Mouse (Mus musculus) spleen, postnatal 36 days (tissue): ENCODE data around the gene Hmcn1.

Source experiments
- DNase-seq, 2 experiments: peaks; one replicate each; pipeline ENCODE4 v3.0.0; 2022; ENCODE audit warnings: low spot score in 2 of 2, mixed read lengths in 1 of 2

Gene Hmcn1

DNA sequence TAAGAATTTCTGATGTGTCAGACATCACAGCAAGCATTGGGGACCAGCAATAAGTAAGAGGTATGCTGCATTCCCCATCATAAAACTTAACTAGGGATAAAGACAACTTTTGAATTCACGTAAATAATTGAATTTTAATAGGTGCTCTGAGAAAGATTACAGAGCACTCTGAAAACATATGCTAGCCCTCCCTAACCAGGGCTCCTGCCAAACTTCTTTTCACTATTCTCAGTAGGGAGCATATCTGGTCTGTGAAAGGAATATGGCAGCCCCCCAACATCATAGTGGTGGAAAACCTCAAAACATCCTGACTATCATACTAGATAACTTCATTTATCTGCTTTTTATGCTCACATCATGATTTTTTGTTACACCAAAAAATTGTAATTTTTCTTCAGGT is 347.9 kb downstream of the Hmcn1 start:
- DNase-seq: no peak

DNA sequence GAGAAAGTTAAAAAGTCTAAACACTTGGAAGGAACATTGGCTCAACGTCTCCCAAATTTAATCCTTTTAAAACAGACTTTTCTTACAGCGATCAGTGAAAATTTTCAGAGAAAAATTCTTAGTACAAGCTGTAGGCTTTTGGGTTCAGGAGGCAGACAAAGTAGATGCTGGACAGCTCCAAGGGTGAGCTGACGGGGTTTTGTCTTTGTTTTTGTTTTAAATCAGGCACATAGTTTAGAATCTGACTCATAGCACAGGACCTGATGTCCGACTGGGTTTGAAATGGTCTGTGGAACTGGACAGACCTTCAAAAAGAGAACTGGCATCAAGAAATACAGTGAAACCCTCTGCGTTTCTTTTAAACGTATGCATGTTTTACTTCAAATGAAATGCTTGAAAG is 353.7 kb downstream of the Hmcn1 start:
- DNase-seq: no peak

DNA sequence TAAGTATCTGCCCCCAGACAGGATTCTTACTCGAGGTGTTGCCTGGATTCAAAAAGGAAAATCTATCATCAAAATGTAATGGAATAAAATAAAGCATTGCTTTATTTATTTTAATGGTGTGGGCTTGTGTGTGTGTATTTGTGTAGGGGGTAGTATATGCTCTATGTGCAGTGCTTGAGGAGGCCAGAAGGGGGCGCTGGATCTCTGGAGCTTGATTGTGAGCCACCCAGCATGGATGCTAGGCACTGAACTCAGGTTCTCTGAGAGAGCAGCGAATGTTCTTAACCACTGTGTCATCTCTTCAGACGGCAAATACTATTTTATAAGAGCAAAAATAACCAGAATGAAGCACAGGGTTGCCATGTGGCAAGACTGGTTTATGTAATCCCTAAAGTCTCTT is 360.7 kb downstream of the Hmcn1 start:
- no peak for DNase-seq

DNA sequence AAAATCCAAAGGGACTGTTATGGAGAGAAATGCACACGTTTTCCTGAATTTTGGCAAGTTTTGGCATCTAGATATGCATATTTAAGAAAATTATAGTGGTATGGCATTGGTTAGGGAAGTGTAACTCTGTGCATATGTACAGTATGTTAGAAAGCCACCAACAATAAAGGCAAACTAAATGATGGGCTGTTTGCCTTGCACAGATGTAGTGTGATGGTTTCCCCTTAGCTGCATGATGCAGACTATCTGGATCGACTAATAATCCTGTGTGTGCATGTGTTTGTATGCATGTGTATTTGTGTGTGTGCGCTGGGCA is 361.4 kb downstream of the Hmcn1 start:
- DNase-seq: no peak

DNA sequence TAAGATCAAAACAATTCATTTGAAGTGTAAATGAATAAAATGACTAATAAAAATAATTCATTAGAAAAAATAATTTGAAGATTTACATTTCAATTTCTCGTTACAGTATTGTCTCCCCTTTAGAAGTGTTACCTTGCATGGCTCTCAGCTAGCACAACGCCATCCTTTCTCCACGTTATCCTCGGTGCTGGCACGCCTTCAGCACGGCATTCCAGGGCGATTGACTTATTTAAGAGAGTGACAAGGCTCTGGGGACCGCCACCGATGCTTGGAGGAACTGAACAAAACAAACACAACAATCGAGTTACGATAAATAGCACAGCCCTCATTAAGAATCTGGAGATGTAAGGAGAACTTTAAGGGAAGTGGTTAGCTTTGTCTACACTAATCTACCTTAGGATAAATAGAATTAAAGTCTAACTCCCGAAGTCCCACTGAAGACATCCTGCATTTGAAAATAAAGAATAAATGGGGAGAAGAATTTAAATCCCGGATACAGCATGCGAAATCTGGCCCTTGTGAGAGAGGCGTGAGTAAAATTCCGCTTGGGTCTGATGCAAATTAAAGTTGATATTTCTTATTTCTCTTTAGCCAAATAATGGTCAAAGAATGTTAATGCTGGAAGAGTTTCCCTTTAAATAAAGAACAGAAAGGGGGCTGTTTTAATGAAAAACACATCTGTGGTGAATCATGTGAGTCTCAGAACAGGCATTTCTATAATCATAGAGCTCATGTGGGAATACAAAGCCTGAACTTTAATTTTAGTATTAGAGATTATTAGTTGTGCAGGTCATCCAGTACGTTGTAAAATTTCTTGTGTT is 362.0 kb downstream of the Hmcn1 start:
- no peak for DNase-seq

DNA sequence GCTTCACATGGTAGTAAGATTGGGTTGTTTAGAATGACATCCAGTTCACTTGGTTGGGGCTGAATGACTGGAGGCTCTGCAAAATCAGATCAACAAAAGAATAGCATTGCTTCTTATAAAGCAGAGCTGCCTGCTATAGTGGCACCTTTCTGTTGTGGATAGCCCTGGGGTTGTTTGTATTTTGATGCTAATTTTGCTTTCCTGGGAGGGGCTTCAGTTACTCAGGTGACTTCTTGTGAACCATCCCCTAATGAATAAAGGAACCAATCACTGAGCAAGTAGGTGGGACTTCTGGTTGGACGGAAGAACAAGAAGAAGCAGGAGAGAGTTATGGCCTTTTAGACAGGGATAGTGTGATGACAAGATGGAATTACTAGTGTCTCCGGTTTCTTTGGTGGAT is 370.0 kb downstream of the Hmcn1 start:
- no peak for DNase-seq

DNA sequence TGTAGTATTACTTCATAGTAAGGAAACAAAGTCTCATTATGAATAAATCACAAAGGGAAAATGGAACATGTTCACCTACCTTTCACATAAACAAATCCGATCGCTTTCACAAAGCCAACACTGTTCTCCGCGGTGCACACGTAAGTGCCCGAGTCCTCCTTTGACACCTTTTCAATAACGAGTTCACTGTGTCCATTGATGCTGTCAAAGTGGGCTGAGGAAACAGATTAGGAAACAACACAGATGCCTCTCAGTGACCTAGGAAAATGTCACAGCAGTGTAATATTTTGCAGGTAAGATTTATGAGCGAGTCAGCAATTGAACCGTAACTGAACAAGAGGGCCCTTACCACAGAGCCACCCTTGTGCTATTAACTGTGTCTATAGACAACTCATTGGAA is 382.7 kb downstream of the Hmcn1 start:
- no peak for DNase-seq

DNA sequence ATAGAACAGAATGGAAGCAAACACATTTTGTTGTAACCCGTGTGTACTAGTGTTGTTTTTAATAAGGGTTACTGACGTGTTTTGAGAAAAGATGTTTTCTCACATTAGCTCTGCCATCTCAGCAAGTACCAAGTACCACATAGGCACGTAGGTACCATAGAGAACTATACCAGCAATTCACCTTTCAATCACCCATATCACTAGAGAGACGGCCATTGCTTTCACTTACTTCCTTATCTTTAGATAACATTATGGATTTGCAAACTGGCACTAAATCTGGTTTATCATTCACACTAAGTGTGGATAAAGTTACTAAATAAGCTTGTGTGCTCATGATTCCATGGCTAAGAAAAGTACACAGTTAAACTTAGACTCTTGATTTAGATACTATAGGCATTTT is 387.1 kb downstream of the Hmcn1 start:
- no peak for DNase-seq

DNA sequence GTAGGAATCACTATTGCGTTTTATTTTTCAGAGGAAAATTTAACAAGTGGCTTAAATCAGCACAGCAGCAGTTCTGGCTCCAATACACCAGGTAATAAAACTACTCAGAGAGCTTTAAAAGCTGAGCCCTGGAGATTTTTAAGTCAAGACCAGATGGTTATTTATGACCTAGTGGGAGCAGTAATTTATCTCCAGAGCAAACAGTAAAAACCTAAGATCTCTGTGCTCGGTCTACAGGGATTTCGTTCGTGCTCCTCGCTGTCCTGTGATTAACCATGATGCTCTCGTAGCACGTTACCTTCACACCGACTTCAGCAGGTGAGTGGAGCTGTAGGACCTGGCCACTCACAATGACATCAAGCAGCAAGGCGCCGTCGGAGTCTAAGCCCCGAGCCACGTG is 399.6 kb downstream of the Hmcn1 start:
- no peak for DNase-seq

DNA sequence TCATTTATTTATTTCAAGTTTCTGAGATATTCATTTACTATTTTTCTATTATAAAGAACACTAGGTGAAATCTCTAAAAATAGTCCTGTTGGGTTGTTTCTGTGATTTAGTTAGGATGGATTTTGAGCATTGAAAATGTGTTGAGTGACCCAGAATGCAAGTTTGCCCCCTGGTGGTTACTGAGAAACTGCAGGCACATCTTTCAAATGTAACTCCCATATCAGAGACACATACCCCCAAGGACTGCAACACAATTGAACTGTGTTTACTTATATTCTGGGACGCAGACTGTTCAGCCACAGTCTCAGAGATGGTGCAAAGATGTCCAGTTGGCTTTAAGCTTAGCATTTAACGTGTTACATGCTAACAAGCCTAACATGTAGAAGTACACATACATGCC is 402.0 kb downstream of the Hmcn1 start:
- no peak for DNase-seq

DNA sequence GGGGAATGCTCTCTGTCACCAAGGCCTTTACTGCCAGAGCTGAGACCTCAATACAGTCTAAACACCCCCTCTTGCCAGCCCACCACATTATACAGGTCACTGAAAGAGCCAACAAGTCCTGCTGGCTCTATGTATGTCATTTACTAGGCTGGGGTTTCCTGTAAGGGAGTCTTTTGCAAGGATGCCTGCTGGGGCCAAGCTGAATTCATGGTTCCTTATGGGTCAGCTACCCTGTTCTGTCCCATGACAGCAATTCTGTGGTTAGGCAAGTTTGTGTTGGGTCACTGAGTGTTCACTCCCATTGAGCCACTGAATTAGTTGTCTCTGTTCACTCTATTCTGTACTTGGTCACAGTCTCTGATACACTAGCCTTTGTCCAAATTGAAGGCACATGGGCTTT is 405.8 kb downstream of the Hmcn1 start:
- no peak for DNase-seq

DNA sequence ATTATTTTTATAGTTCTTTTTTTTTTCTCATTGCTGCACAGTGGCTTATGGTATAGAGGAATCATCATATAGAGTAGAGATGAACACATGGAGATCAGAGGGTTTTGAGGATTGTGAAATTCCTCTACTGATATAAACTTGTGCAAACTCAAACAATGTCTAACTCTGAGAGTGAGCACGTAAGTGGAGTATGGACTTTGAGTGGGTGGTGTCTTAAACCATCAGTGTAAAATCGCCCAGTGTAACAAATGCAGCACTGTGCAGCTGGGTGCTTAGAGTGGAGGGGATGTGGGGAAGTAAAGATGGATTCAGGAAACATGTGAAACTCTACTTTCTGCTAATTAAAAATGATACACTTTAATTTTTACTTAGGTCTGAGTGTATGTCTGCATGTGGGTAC is 408.8 kb downstream of the Hmcn1 start:
- DNase-seq: no peak

DNA sequence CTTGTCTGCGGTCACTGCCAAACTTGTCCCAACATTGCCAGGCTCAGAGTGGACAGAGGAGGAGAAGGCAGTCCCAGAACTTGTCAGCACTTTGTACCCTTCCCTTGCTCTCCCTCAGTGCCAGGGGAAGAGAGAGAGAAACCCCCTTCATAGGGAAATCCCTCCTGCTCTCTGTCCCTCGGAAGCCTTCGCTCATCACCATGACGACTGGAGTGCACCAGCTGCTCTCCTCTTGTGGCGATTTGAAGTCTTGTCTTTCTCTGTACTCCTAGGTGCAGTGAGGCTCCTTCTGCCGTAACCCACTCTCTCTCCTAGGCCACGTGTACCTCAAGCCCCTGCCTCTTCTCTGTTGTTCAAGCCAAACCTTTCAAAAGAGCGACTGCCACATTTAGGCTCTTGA is 409.5 kb downstream of the Hmcn1 start:
- no peak for DNase-seq

DNA sequence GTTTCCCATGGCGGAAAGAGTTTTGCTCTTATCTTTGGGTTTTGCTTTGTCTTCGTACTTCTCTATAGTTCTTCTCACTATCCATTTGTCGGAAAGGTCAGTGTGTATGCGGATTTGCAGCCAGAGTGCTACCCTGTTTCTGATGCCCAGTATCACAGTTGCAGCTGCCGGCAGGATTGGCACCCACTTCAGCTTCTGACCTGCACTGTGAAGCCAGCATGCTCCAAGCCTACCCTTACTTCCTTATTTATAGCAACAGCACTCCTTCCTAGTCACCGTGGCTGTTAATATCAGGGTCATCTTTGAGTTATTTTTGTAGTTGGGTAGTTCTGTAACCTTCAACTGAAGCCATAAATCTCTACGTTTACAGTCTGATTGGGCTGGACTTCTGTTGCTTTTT is 412.7 kb downstream of the Hmcn1 start:
- no peak for DNase-seq

DNA sequence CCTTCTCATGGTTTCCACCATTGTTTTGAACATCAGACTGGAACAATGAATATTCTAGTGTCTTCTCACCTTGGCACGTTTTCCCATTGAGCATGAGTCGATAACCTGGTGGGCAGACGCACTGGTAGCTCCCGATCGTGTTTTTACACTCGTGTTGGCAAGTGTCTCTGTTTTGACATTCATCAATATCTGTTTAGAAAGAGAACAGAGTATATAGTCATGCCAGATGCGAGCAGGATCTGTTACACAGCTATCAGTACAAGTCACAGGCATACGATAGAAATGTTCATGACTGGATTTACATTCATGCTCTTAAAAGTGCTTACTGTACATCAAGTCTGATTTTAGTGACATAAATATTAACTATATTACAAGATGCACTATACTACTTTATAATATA is 419.8 kb downstream of the Hmcn1 start:
- no peak for DNase-seq

DNA sequence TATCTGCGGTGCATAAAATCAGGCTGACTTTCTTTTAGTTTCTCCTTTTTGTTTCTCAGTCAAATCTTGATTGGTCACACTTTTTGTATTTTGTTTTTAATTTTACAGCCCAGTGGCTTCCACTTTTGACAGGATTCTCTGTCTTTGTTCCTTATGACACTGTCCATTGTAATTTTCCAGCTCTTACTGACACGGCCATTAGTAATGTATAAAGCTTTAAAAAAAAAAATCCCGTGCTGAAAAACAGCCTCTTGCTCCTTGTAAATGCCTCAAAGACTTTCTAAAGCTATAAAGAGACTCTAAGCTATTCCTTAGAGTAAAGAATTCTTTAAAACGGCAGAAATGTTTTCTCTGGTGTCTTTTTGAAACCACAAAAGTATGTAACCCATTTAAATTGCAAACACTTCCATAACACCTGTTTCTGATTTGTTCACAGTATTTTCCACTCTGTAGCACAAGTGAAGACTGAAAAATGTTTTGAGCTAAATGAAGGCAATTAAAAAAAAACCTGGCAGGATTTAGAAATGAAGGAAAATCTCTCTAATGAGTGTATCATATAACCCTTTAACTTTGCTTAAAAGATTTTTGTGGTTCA is 422.6 kb downstream of the Hmcn1 start:
- no peak for DNase-seq

DNA sequence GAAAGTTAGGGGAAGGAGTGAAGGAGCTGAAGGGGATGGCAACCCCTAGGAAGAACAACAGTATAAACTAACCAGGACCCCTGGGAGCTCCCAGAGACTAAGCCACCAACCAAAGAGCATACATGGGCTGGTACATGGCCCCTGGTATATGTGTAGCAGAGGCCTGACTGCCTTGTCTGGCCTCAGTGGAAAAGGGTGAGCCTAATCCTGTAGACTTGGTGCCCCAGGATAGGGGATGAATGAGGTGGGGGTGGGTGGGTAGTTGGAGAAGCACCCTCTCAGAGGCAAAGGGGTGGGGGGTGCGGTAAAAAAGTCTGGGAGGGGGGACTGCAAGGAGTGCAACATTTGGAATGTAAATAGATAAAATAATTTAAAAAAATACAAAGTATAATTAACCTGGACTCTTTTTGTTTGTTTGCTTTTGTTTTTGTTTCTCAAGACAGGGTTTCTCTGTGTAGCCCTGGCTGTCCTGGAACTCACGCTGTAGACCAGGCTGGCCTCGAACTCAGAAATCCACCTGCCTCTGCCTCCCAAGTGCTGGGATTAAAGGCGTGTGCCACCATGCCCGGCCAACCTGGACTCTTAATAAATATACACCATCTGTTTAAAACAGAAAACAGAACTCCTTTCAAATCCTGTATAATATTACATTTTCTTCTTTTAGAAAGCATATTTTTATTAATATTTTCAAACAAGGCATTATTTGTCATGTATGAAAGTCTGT is 423.3 kb downstream of the Hmcn1 start:
- DNase-seq: no peak

DNA sequence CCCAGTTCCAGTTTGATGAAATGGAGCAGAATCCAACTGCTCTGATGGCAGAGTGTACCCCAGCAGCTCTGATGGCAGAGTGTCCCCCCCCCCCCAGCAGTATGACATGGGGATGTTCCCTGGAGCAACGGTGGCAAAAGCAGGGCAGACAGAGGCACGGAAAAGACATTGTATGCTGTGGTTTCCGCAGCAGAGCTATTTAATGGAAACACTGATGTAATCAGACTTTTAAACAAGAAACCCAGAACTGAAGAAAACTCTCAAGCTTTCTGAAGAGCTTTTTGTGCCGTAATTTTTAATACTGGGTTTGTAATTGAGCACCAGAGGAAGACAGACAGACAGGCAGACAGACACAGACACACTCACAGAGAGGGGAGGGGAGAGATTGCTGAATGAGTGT is 426.9 kb downstream of the Hmcn1 start:
- no peak for DNase-seq

DNA sequence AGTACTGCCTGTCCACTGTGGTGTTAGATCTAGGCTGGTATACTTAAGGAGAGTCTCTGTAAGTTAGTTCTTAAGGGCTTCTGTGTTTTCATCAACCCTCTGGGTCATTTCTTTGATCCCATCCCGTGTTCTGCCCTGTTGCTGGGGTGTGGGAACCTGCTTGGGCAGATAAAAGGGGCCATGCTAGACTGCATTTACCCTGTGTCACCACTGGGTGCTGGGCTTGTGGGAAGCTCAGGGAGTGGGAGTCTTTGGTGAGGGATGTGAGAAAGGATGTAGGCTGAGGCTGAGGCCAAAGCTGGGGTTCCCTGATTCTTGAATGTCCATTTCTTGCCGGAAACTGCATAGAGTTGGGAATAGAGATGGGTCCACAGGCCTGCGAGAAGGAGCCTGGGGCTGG is 436.6 kb downstream of the Hmcn1 start:
- no peak for DNase-seq

DNA sequence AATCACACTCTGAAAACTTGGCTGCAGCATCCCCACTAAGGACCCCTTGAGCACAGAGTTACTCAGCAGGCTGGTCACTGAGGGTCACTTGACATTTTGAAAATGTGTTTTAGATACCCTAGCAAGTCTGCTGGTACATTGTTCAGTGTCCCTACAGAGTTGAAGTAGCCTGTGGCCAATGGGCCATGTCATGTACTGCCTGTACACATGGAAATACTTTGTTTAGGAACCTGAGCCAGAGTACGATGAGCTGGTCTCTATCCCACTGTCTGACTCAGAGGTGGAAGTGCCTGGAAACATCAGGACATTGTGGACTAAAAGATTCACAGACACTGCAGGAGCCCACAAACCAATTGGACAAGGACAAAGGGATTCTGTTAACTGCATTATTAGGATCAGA is 441.8 kb downstream of the Hmcn1 start:
- DNase-seq: no peak

DNA sequence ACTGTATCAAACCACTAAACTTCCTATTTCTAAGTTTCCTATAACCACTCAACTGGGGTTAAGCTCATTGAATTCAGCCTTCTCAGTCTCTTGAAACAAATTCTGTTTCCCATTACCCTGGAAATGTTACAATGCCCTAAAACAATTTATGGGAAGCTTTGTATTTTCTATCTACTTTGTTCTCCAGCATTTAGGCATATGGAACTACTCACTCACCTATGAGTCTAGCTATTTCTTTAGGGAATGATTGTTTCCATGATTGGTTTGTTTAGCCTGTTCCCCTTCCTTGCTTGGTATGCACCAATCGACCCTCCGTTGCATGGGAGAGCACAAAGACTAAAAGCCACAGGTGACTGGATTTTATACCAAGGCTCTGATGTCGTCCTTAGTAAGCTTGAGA is 446.8 kb downstream of the Hmcn1 start:
- no peak for DNase-seq

DNA sequence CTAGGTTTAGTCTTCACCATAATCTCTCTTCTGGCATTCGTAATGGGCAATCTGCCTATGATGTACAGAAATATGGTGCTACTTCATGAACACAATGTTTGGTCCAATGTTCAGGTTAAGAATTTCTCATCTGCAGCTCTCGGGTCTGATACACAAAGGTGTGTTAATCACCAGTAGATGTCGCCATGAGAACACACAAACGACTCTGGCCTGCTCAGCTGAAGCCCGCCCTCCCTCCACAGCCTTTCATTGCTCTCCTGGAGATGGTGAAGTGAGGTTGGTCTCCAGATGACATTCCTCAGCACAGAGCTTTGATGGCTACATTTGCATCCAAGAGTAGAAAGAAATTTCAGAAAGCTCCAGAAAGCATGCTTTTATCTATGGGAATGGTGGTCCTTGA is 453.0 kb downstream of the Hmcn1 start:
- DNase-seq: no peak

DNA sequence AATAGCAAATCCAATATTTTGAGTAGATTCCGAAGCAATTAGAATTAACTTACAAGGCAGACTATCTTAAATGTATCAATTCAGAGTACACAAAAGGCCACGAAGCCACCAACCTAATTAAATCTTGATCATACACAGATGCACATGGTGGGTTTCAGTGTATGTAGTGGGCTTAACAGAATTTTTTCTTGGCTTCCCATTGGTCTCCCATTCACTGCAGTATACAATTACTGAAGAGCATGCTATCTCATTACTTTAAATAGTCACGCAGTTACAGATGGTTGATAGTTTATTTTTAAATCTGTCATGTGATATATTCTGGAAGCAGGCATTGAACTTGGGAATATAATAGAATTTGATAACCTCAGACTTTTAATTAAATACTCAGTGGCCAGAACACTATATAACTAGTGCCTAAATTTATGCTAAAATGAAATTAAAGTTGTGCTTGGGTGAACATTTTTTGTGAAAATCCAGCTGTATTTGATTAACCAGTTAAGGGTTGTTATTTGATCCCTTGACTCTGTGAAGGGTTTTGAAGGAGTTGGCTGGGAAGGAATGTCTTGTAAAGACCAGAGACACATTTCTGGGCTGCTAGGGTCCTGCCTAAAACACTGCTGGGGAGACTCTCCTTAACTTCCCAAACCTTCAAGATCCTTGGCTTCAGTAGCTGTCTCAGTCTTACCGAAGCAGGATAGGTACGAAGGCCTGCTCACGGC is 455.7 kb downstream of the Hmcn1 start:
- DNase-seq: no peak
